25 mouse cellular contexts compared by ENCODE assay signal in genomic region chr5:120690417-120690816, GRCm38 (mm10). TPM values are rescaled to one million over a fixed set of nuclear protein-coding genes. Genes with fewer than 3 reads are reported as not detected.
"Had no signal": no experiment of that assay in that cellular context is flagged by ENCODE, and none has a peak within 500 bp of the region (broad histone marks: within the 10 kb centered on the region; RNA-seq: fewer than 3 reads in every experiment).

No protein-coding gene starts in this region.

- ATAC-seq: intestine, postnatal 0 days; liver, postnatal 0 days; lung, postnatal 0 days had no signal

- DNase-seq: kidney, adult 8-10 months; kidney, postnatal 10 days; kidney, postnatal 36 days; layer of hippocampus, adult 9-11 months; liver, postnatal 0 days; lung, embryonic 14.5 days; thymus, adult 2 months; thymus, postnatal 14 days; thymus, postnatal 4 days had no signal

- H3K9me3 ChIP-seq: kidney, embryonic 15.5 days; limb, embryonic 15.5 days; midbrain, embryonic 12.5 days had no signal

- H3K36me3 ChIP-seq: kidney, embryonic 15.5 days; midbrain, embryonic 12.5 days had no signal

- H3K27ac ChIP-seq: kidney, embryonic 15.5 days; limb, embryonic 15.5 days; liver, embryonic 14.5 days; macrophage; midbrain, embryonic 12.5 days had no signal

- H3K4me2 ChIP-seq: kidney, embryonic 15.5 days; limb, embryonic 15.5 days; liver, embryonic 11.5 days; lung, embryonic 14.5 days; midbrain, embryonic 12.5 days had no signal

- H3K9ac ChIP-seq: kidney, embryonic 15.5 days; limb, embryonic 15.5 days; liver, embryonic 14.5 days; liver, postnatal 0 days; lung, embryonic 14.5 days; midbrain, embryonic 12.5 days had no signal

- H3K4me3 ChIP-seq: kidney, embryonic 15.5 days; limb, embryonic 15.5 days; midbrain, embryonic 12.5 days had no signal

RNA-seq across cellular contexts. Expression of gene Rasal1, which starts 41.8 kb away (rescaled TPM):
- total RNA-seq: megakaryocyte, adult 5-6 weeks had no signal
- polyA plus RNA-seq: lung, embryonic 14.5 days; lung, postnatal 0 days; macrophage; midbrain, embryonic 12.5 days; neural tube, embryonic 11.5 days had no signal

RNA-seq across cellular contexts. Expression of gene Cfap73, which starts 56.4 kb away (rescaled TPM):
- total RNA-seq: left cerebral cortex, adult 18-20 months; left cerebral cortex, postnatal 25 days; megakaryocyte, adult 5-6 weeks had no signal
- polyA plus RNA-seq: intestine, embryonic 14.5 days; intestine, postnatal 0 days; kidney, embryonic 15.5 days; limb, embryonic 11.5 days; limb, embryonic 15.5 days; liver, embryonic 11.5 days; liver, embryonic 14.5 days; liver, postnatal 0 days; lung, embryonic 14.5 days; macrophage; midbrain, embryonic 12.5 days; neural tube, embryonic 11.5 days; stomach, embryonic 16.5 days had no signal

RNA-seq across cellular contexts. Expression of gene Oas2, which starts 59.2 kb away (rescaled TPM):
- polyA plus RNA-seq: neural tube, embryonic 11.5 days; neural tube, embryonic 14.5 days had no signal
